Mouse (Mus musculus) E14TG2a.4 (cell line): ENCODE measurements around the gene Samhd1.

Experiments
- H3K27me3 ChIP-seq: 2 replicates; pipeline ENCODE4 v1.6.1; 2014; ENCODE audit warnings: low read length, control low read depth; ENCODE audit not compliant: insufficient read depth
- H3K36me3 ChIP-seq: 2 replicates; pipeline ENCODE4 v1.6.1; 2014; ENCODE audit warnings: low read length, control low read depth; ENCODE audit not compliant: insufficient read depth
- H3K4me1 ChIP-seq: replicated peaks from 2 replicates; pipeline ENCODE4 v1.6.1; 2014; ENCODE audit warnings: low read depth, low read length, control low read depth
- H3K4me3 ChIP-seq: replicated peaks from 2 replicates; pipeline ENCODE4 v1.5.1; 2014; ENCODE audit warnings: mild to moderate bottlenecking, low read length
- H3K9me3 ChIP-seq: 2 replicates; pipeline ENCODE4 v1.6.1; 2014; ENCODE audit warnings: low read length, control low read depth
- CTCF ChIP-seq: conservative IDR thresholded peaks from 2 replicates; pipeline ENCODE4 v1.5.1; 2014; ENCODE audit warnings: low read length
- NANOG ChIP-seq: IDR thresholded peaks from 2 replicates; pipeline ENCODE4 v1.6.1; 2014; ENCODE audit warnings: borderline replicate concordance, low read length, mixed read lengths
- POU5F1 ChIP-seq: IDR thresholded peaks from 2 replicates; pipeline ENCODE4 v1.6.1; 2014; ENCODE audit warnings: low read length, borderline replicate concordance

The Samhd1 gene

GRCm38 (mm10) chr2:157074186-157074724, 60.8 kb downstream of the Samhd1 start:
- Histone ChIP-seq H3K9me3 (no peaks in the 10 kb centered on the region), H3K4me1 (peaks cover 28% of the 10 kb centered on the region), H3K4me3 (no peak overlapping the region), H3K27me3 (peaks cover 33% of the 10 kb centered on the region), H3K36me3 (peaks cover 4% of the 10 kb centered on the region; the same call in 1 of the 2 replicates)
- no peak for TF ChIP-seq CTCF
- TF ChIP-seq NANOG, result no peak
- no peak for TF ChIP-seq POU5F1

DNA sequence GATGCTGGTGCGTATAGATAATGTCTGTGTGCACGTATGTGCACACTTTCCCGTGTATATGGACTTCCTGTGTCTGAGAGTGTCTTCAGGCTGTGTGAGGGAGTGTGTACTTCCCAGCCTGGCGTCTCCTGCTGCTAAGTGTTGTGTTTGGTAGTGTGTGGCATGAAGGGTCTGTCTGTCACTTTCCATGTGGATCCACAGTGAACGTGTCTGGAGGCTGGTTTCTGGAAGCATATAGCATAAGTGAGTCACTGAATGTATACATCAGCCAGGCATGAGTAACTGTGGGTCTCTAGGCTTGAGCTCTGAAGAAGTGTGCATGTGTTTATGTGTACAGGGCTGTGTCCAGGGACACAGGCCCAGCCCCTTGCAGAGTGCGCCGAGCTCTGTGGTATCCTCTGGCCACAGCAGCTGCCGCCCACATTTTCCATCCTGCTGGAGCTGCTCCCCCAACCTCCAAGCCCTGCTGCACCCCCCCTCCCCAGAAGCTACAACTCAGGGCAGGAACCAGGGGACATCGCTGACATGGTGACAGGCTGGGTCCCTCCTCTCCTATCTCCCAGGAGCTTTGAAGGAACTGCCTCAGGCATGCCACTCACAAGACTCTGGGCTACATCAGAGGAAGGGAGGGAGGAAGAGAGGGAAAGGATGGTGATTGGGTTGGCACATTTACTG, 61.5 kb downstream of the Samhd1 start:
- Histone ChIP-seq H3K9me3 (no peaks in the 10 kb centered on the region), H3K36me3 (peaks cover 4% of the 10 kb centered on the region; the same call in 1 of the 2 replicates), H3K4me1 (peaks cover 28% of the 10 kb centered on the region), H3K27me3 (peaks cover 33% of the 10 kb centered on the region), H3K4me3 (no peak overlapping the region)
- TF ChIP-seq CTCF, result no peak
- no peak for TF ChIP-seq NANOG
- no peak for TF ChIP-seq POU5F1

DNA sequence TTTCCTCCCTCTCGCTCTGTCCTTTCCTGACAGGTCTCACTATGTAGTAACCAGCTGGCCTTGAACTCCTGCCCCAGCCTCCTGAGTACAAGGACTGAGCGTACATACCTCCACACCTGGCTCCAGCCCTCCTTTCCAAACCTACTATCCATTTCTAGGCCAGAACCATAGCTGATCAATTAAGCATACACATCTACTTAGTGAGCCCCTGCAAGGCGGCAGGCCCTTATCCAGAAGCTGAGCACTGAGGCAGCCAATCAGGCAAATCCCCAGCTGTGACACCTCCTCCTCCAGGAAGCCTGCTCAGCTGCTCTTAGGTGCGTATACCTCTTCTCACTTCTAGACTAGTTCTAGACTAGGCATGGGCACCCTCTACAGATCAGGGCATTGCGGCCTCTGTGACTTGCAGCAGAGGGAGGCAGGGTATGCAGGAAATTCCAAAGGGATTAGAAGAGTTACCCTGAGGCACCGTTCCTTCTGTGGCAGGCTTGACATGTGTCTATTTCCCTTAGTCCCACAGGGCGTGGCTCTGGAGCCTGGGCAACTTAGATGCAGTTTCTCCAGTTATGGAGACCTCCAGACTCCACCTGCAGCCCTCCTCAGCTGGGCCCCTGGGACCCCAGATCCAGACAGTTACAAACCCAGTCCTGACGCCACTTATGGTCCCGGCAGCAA, 62.6 kb downstream of the Samhd1 start:
- no peaks in the 10 kb centered on the region for H3K9me3 ChIP-seq
- peaks cover 25% of the 10 kb centered on the region for H3K27me3 ChIP-seq

DNA sequence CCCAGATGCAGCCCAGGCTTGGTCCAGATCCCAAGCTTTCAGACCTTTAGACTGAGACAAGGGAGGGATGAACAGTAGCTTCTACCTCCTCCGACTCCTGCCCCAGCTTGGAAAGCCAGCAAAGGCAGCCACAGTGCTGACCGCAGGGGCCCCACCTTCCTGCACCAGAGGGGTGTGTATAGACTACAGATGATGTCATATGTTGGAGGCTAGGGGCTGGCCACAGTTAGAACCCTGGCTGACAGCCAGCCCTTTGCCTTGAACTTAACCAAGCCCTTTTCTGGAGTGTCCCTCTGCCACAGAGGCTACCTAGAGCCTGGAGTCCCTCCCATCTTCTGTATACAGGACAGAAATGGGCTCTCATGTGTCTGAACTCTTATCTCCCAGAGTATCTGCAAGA, 63.5 kb downstream of the Samhd1 start:
- Histone ChIP-seq H3K4me3 (no peak overlapping the region), H3K27me3 (peaks cover 16% of the 10 kb centered on the region), H3K9me3 (no peaks in the 10 kb centered on the region), H3K4me1 (peaks cover 20% of the 10 kb centered on the region), H3K36me3 (no peaks in the 10 kb centered on the region)
- TF ChIP-seq NANOG, result no peak
- no peak for TF ChIP-seq POU5F1
- TF ChIP-seq CTCF, result no peak

More for the DNA sequence above, 62.6 kb downstream of the Samhd1 start:
- Histone ChIP-seq H3K4me3 (no peak overlapping the region), H3K36me3 (peaks cover 4% of the 10 kb centered on the region; the same call in 1 of the 2 replicates), H3K4me1 (peaks cover 22% of the 10 kb centered on the region)
- no peak for TF ChIP-seq CTCF
- TF ChIP-seq NANOG, result no peak
- TF ChIP-seq POU5F1, result no peak

GRCm38 (mm10) chr2:157070365-157070764, 64.7 kb downstream of the Samhd1 start:
- H3K4me1 ChIP-seq, result peaks cover 25% of the 10 kb centered on the region
- no peaks in the 10 kb centered on the region for H3K36me3 ChIP-seq
- H3K9me3 ChIP-seq, result no peaks in the 10 kb centered on the region
- peaks cover 5% of the 10 kb centered on the region; the same call in 1 of the 2 replicates for H3K27me3 ChIP-seq
- no peak for TF ChIP-seq NANOG
- no peak overlapping the region for H3K4me3 ChIP-seq

DNA sequence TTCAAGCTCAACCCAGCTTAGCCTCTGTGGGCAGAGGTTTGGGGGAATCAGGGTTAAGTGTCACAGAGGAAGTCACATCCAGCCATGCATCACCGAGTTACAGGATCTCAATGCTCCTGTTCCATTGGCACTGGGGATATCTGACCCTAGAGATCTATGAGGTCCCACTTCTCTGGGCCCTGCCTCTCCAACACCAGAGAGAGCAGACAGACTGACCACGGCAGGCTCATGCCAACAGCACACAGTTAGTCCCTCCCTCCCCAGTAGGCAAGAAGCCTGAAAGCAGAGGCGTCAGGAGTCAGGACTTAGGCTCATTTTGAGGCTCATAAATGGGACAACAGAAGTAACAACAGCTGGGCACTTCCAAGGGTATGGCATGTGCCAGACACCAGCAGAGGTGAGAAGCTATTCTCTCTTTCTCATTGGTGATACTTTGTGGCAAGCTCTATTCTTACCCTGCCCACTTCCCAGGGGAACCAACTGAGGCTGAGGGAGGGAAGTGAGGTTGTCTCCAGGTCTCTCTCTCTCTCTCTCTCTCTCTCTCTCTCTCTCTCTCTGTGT, 65.2 kb downstream of the Samhd1 start:
- Histone ChIP-seq H3K27me3 (peaks cover 3% of the 10 kb centered on the region; the same call in 1 of the 2 replicates), H3K4me3 (no peak overlapping the region), H3K9me3 (no peaks in the 10 kb centered on the region), H3K36me3 (no peaks in the 10 kb centered on the region), H3K4me1 (peaks cover 28% of the 10 kb centered on the region)
- TF ChIP-seq POU5F1, result no peak
- TF ChIP-seq CTCF, result no peak

GRCm38 (mm10) chr2:157069355-157069735, 65.7 kb downstream of the Samhd1 start:
- Histone ChIP-seq H3K36me3 (no peaks in the 10 kb centered on the region), H3K4me3 (no peak overlapping the region), H3K9me3 (no peaks in the 10 kb centered on the region), H3K4me1 (peaks cover 26% of the 10 kb centered on the region), H3K27me3 (peaks cover 3% of the 10 kb centered on the region; the same call in 1 of the 2 replicates)
- TF ChIP-seq CTCF, result no peak
- TF ChIP-seq NANOG, result no peak
- TF ChIP-seq POU5F1, result no peak

DNA sequence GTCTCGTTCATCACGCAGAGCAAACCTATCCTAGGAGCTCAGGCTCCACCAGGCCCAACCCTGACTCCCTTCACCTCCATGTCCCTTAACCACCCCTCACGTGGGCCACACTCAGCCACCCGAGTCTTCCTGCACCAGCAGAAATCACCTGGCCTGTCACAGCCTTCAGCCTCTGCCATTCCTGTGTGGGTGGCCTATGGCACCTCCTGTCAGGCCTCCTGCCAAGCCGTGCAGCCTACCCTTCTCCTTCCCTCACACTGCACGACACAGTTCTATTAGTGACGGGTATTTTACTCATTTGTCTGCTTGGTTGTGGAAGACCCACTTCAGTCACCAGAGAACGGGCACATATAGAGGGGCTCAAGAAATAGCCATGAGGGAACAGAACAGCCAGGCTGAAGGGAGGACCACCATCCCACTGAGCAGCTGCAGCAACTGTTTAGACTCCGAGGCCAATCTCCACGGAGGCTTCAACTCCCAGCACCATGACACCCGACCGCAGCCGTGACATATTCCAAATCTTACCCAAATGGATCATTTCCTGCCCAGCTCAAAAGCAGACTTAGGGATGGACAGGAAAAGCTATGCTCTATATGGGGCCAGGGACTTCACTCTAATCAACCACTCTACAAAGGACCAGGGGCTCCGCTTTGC, 66.2 kb downstream of the Samhd1 start:
- peaks cover 26% of the 10 kb centered on the region for H3K4me1 ChIP-seq
- no peak overlapping the region for H3K4me3 ChIP-seq
- TF ChIP-seq POU5F1 (no peak), CTCF (no peak), NANOG (no peak)
- H3K27me3 ChIP-seq, result peaks cover 3% of the 10 kb centered on the region; the same call in 1 of the 2 replicates
- H3K36me3 ChIP-seq, result no peaks in the 10 kb centered on the region
- H3K9me3 ChIP-seq, result no peaks in the 10 kb centered on the region
